Mouse (Mus musculus): ENCODE results near the gene Znrf3.

- TF ChIP-seq CTCF (IDR thresholded peaks at IDR 0.05; ENCODE audit: low read depth, low read length) (no peak), GATA1 (IDR thresholded peaks at IDR 0.05; ENCODE audit: borderline replicate concordance, low read length) (no peak)
Observed at GRCm38 (mm10) chr11:5398301-5399053, 46.2 kb downstream of the Znrf3 start.

Measured in G1E (cell line).